Mouse (Mus musculus): ENCODE measurements around the gene Vmn1r124.
"Not testable (repeated sequence)": the region's sequence is repeated elsewhere in the genome, so short reads cannot be mapped to it uniquely, and the experiment has no call there.

Vmn1r124 gene

DNA sequence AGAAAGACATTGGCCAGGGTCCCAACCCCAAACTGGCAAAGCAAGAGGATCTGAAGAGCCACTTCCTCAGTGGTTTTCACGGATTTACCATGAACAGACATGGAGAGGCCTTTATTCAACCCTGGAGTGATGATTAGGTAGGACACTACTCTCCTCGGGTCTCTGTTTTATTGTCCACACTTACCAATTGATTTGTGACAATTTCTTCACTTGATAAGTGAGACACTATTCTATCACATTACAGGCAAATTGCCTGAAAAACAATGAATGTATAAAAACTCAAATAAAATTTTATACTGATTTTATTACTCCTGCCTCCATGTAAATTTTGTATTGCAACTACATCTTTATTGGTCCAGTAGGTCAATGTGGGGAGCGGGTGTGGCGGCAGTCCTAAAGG lies at the start of gene Vmn1r124:
Gene Vmn1r124 (minus strand): TSS at position 101 of the 400 bp plus-strand sequence.
- DNase-seq: not testable (repeated sequence)

DNA sequence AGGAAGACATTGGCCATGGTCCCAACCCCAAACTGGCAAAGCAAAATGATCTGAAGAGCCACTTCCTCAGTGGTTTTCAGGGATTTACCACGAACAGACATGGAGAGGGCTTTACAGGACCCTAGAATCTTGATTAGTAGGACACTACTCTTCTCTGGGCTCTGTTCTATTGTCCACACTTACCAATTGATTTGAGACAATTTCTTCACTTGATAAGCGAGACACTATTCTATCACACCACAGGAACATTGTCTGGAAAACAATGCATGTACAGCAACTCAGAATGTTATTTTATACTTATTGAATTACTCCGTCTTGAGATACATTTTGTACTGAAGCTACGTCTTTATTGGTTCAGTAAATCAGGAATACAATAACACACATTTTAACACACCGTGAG lies 41.0 kb upstream of the Vmn1r124 start, which contains the start of gene Vmn1r126:
Gene Vmn1r126 (minus strand): TSS at position 101 of the 400 bp plus-strand sequence.
- not testable (repeated sequence) for DNase-seq

DNA sequence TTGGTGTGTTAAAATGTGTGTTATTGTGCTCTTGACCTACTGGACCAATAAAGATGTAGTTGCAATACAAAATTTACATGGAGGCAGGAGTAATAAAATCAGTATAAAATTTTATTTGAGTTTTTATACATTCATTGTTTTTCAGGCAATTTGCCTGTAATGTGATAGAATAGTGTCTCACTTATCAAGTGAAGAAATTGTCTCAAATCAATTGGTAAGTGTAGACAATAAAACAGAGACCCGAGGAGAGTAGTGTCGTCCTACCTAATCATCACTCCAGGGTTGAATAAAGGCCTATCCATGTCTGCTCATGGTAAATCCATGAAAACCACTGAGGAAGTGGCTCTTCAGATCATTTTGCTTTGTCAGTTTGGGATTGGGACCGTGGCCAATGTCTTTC lies 11.5 kb upstream of the Vmn1r124 start, which contains the start of gene Vmn1r125:
Gene Vmn1r125 (plus strand): TSS at position 301 of the 400 bp plus-strand sequence.
- not testable (repeated sequence) for DNase-seq

Measured in cerebellum, adult 9-10 months (tissue).